Mouse (Mus musculus): ENCODE measurements around the gene Setd5. TPM values are rescaled to one million over a fixed set of nuclear protein-coding genes. Genes with fewer than 3 reads are reported as not detected.

The Setd5 gene
- polyA plus RNA-seq, 1 experiment, result 197 TPM

DNA sequence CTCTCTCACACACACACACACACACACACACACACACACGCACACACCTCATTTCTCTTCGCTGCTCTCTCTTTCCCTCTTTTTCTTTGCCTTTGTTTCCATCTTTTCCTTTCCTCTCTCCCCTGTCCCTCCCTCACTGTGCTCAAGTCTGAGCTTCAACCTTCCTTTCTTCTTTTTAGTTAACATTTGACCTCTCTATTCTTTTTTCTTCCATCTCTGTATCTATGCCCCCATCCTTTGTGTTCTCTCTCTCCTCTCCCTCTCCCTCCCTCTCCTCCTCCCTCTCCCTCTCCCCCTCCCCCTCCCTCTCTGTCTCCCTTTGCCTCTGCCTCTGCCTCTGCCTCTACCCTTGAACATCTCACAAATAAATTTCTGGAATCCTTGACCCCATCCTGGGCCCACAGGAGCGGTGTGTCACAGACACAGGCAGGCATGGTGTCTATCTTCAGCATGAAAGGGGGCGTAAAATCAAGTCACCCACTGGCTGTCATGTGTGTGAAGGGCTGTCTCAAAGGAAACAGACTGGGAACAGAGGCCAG lies 102.1 kb downstream of the Setd5 start:
- no peak for TF ChIP-seq GATA1 (IDR thresholded peaks at IDR 0.05; ENCODE audit: low read length)

DNA sequence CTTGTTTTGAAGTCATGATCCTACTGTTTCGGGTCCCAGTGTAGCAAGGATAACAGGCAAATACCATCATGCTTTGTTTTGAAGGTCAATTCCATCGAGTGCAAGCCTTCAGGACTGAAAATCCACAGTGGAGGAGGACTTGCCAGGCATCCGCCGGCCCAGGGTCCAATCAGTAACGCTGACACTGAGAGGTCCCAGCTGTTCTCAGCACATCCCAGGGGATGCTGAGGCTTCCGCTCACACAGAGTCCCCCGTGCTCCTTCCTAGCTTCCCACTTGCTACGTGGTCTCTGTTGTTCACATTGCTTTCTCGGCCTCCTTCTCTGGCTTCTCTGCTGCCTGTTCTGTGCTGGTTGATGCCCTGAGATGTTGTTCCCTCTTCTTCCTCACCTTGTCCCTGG lies 107.0 kb downstream of the Setd5 start:
- no peak for TF ChIP-seq GATA1 (IDR thresholded peaks at IDR 0.05; ENCODE audit: low read length)

DNA sequence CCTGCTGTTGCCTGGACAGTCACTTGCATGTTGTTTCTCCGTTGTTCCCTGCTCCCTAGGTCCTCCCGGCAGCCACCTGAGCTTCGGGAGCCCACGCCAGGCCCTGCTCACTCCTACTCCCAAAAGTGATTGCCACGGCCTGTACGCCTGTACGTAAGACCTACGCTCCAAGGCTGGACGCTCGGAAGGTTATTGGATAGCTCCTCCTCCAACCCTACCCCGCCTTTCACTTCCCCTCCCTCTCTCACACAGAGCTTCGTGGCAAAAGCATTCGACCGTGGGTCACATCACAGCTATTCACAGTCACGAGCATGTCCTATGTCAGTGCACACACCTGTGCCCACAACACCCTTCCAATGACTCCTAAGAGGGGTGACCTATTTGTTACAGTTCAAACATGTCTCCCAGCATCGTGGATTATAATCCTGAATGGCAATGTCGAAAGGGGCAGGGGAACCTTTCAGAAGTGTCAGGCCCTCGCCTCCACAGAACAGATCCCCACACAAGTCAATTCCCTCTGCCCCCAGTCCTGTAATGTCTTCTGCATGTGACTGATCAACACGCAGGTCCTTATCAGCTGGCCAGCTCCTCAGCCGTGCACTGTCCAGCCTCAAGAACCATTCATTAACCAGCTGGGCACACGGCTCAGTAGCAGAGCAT lies 107.8 kb downstream of the Setd5 start:
- TF ChIP-seq GATA1 (IDR thresholded peaks at IDR 0.05; ENCODE audit: low read length), result no peak

DNA sequence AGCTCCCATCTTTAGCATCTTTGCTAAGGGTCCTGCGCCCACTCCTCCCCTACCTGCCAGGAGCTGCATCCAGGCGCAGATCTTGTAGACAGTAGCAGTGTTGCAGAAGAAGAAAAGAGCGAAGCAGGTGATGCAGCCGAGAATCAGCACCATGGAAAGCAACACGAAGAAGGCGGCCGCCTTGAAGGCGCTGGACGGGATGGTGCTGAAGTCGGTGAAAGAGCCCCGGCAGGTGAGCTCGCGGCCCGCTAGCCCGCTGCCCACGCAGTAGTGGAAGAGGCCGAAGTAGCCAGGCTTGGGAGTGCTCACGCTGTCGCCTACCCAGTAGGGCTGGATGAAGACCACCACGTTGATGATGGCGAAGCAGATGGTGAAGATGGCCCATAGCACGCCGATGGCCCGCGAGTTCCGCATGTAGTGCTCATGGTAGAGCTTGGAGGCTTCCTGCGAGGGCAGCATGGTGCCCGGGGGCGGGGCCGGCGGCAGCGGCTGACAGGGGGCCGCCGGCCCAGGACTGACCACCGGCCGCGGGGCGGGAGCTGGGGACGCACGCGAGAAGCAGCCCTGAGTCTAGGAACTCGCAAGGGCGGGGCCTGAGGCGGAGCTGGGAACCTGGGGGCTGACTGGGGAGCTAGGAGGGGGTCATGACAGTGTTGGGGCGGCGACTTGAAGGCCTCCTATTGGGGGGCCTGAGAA lies 116.7 kb downstream of the Setd5 start:
- no peak for TF ChIP-seq GATA1 (IDR thresholded peaks at IDR 0.05; ENCODE audit: low read length)

DNA sequence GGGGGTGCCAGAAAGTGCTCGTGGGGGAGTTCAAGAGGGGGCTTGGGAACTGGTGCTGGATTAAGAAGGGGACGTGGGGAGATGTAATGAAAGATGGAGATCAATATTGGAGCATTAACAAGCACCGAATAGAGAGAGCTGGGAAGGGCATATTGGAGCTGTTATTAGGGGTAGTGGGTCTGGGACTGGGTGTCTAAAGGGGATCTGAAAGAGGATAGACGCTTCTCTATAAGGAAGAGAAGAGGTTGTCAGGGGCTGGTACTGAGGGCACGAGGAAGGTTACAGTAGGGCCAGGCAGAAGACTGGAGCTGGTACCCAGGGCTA lies 117.3 kb downstream of the Setd5 start:
- TF ChIP-seq GATA1 (IDR thresholded peaks at IDR 0.05; ENCODE audit: low read length), result no peak

DNA sequence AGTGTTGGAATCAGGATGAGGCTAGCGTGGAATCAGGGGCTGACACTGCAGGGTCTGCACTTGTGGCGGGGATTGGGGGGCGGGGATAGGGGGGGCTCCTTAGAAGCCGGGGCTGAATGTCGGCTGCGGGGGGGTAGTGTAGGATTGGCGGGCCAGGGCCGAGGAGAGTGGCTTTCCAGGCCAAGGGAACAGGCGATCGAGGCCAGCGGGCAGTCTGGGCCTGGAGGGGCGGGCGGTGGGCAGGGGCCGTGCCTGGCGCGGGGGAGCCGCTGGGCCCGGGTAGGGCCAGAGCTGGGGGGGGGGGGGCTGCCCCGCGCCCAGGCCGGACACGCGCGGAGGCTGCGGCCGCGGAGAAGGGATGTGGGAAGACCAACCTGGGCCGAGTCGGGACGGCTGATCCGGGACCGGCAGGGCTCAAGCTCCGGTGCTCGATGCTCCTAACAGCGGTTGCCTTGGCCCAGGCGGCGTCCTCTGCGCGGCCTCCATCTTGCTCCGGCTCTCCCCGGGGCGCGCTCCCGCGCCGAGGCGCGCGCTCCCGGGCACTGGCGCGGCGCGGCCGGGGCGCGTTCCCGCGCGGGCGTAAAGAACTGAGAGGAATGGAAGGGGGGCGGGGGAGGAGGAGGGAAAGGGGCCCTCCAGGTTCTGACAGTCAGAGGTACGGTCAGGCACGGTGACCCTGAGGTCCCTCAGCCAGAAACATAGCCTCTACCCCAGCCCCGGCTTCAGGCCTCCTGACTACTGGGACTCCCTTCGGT lies 117.9 kb downstream of the Setd5 start, which contains the start of gene Lhfpl4:
Gene Lhfpl4 (minus strand): TSS at position 544 of the 755 bp plus-strand sequence.
- TF ChIP-seq GATA1 (IDR thresholded peaks at IDR 0.05; ENCODE audit: low read length), result no peak

DNA sequence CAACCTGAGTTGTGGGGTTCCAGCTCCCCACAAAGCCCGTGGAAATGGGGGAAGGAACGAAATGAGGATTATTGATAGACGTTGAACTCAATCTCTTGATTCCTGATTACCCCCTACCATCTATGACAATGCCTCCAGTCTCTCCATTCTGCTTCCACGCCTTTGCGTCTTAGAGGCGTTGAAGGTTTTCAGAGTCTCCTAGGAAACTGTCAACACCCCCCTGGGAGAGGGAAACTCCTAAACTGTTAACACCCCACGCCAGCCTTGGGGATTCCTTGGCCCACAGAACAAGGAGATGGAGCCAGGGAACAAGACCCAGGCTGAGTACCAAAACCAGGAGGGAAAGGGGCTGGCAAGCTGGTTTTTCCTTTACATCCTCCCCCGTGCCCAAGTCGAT lies 118.4 kb downstream of the Setd5 start:
- TF ChIP-seq GATA1 (IDR thresholded peaks at IDR 0.05; ENCODE audit: low read length), result no peak

Other genes starting within 250 kb of the Setd5 start
- gene Srgap3, start 130.1 kb upstream of the Setd5 start, polyA plus RNA-seq (2012), result not detected in 2 replicates
- gene Thumpd3, start 31.1 kb upstream of the Setd5 start, polyA plus RNA-seq (2012), result 3.9 and 4.7 TPM in 2 replicates
- not detected in 2 replicates for gene Lhfpl4, start 118.0 kb downstream of the Setd5 start, polyA plus RNA-seq (2012)
- 45.1 and 53.0 TPM in 2 replicates for gene Mtmr14, start 160.5 kb downstream of the Setd5 start, polyA plus RNA-seq (2012)
- gene Cpne9, start 204.9 kb downstream of the Setd5 start, polyA plus RNA-seq (2012), result 0.33 and 0.51 TPM in 2 replicates
- 30.4 and 39.0 TPM in 2 replicates for gene Brpf1, start 229.8 kb downstream of the Setd5 start, polyA plus RNA-seq (2012)
- 12.6 and 18.1 TPM in 2 replicates for gene Ogg1, start 249.6 kb downstream of the Setd5 start, polyA plus RNA-seq (2012)